Mouse (Mus musculus) hindbrain, embryonic 10.5 days (tissue): ENCODE results near the gene Grm8. TPM values are rescaled to one million over a fixed set of nuclear protein-coding genes. Genes with fewer than 3 reads are reported as not detected.
A peak's percentile ranks its signal among the peaks of the same experiment; 100 is the strongest.

Source experiments
- DNase-seq: peaks from one replicate; pipeline ENCODE4 v3.0.0-alpha.2; 2017; ENCODE audit warnings: low spot score
- H3K27ac ChIP-seq: fragments of 300-500 bp; sonication (generic); 2 replicates; pipeline ENCODE4 v1.5.1; 2016; ENCODE audit warnings: mild to moderate bottlenecking, moderate library complexity
- H3K27me3 ChIP-seq: fragments of 300-500 bp; sonication (generic); 2 replicates; pipeline ENCODE4 v1.6.1; 2016; ENCODE audit warnings: mild to moderate bottlenecking; ENCODE audit not compliant: poor library complexity, insufficient read depth, severe bottlenecking
- H3K36me3 ChIP-seq: fragments of 300-500 bp; sonication (generic); 2 replicates; pipeline ENCODE4 v1.6.1; 2016; ENCODE audit warnings: mild to moderate bottlenecking, moderate library complexity
- H3K4me1 ChIP-seq: fragments of 300-500 bp; sonication (generic); replicated peaks from 2 replicates; pipeline ENCODE4 v1.6.1; 2016; ENCODE audit warnings: mild to moderate bottlenecking
- H3K4me3 ChIP-seq: fragments of 300-500 bp; sonication (generic); 2 replicates; pipeline ENCODE4 v1.5.1; 2016; ENCODE audit warnings: mild to moderate bottlenecking, moderate library complexity
- H3K9me3 ChIP-seq: fragments of 300-500 bp; sonication (generic); 2 replicates; pipeline ENCODE4 v1.6.1; 2016; ENCODE audit warnings: mild to moderate bottlenecking, moderate library complexity
- WGBS: fragments of 180-500 bp; shearing (Covaris S2); methylation state at CpG from one replicate; pipeline ENCODE4 v1.1.7; 2016; 5-methylcytosine and 5-hydroxymethylcytosine counted together
- polyA plus RNA-seq: library from polyadenylated mRNA; unstranded; fragments of >200 nt; fragmentation: Nextera tagmentation; extraction: Ambion mirVana; gene quantifications from 2 replicates; pipeline ENCODE4 v1.2.1, GENCODE M21; 2016

Grm8 gene
- polyA plus RNA-seq, 1 experiment from 2014 or later, result 0.80 TPM

- H3K4me1 ChIP-seq, result no peaks in the 10 kb centered on the region
- no peak for DNase-seq
- WGBS, result 85% methylated on average over 2 of the region's 2 CpGs
- no peaks in the 10 kb centered on the region for H3K9me3 ChIP-seq
- H3K27me3 ChIP-seq, result no peaks in the 10 kb centered on the region
- H3K4me3 ChIP-seq, result no peak overlapping the region
- no peak overlapping the region for H3K27ac ChIP-seq
- no peaks in the 10 kb centered on the region for H3K36me3 ChIP-seq
Observed at GRCm38 (mm10) chr6:27997250-27997649, 137.7 kb downstream of the Grm8 start.

- Histone ChIP-seq H3K27ac (no peak overlapping the region), H3K27me3 (no peaks in the 10 kb centered on the region), H3K9me3 (no peaks in the 10 kb centered on the region), H3K4me1 (no peaks in the 10 kb centered on the region), H3K36me3 (no peaks in the 10 kb centered on the region), H3K4me3 (no peak overlapping the region)
- DNase-seq, result no peak
- 78% methylated on average over 4 of the region's 4 CpGs for WGBS
Observed at GRCm38 (mm10) chr6:27991241-27991640, 143.7 kb downstream of the Grm8 start.

DNA sequence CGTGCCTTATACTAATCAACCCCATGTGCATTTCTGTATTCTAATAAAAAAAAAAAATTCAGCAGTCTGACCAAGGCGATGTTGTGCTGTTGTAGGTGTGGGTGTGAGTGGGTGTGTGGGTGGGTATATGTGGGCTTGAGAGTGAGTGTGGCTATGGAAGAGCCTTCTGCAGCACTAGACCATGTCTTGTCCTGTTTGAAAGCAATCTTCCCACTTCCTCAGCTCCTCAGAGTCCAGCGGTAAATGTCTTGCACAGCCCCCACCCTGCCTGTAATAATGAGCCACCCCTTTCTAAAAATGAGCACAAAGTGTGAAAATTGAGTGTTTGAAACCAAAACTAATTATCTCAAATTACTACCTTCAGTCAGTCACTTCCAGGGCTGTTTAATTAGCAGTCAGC is 152.4 kb downstream of the Grm8 start:
- H3K27me3 ChIP-seq, result no peaks in the 10 kb centered on the region
- 88% methylated on average over 3 of the region's 3 CpGs for WGBS

GRCm38 (mm10) chr6:27982021-27982420 is 153.0 kb downstream of the Grm8 start:
- DNase-seq, result no peak
- H3K36me3 ChIP-seq, result no peaks in the 10 kb centered on the region
- no peak overlapping the region for H3K4me3 ChIP-seq
- H3K27ac ChIP-seq, result no peak overlapping the region
- WGBS, result 28% methylated on average over 1 of the region's 1 CpGs
- H3K9me3 ChIP-seq, result no peaks in the 10 kb centered on the region
- no peaks in the 10 kb centered on the region for H3K4me1 ChIP-seq
- H3K27me3 ChIP-seq, result no peaks in the 10 kb centered on the region

More for the DNA sequence above, 152.4 kb downstream of the Grm8 start:
- Histone ChIP-seq H3K36me3 (no peaks in the 10 kb centered on the region), H3K4me3 (no peak overlapping the region), H3K9me3 (no peaks in the 10 kb centered on the region), H3K27ac (no peak overlapping the region), H3K4me1 (no peaks in the 10 kb centered on the region)
- DNase-seq, result no peak

DNA sequence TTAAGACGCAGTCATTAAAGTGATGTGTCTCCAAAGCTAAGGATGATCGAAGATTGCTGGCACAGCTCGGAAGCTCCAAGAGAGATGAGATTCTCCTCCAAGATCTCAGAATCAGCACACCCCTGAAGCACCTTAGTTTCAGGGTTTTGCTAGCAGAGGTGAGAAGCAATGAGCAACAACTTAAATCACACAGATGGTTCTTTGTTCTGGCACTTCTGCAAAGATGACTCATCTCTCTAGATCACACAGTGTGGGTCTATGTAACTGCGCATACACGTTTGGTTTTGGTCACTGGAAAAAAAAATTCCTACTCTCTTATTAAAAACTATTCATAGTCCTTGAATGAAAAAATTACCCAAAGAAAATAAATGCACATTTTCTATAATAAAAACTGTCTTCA is 157.6 kb downstream of the Grm8 start:
- 94% methylated on average over 5 of the region's 5 CpGs for WGBS
- Histone ChIP-seq H3K4me3 (no peak overlapping the region), H3K9me3 (no peaks in the 10 kb centered on the region), H3K27ac (no peak overlapping the region), H3K4me1 (no peaks in the 10 kb centered on the region), H3K36me3 (no peaks in the 10 kb centered on the region), H3K27me3 (no peaks in the 10 kb centered on the region)
- DNase-seq, result no peak

DNA sequence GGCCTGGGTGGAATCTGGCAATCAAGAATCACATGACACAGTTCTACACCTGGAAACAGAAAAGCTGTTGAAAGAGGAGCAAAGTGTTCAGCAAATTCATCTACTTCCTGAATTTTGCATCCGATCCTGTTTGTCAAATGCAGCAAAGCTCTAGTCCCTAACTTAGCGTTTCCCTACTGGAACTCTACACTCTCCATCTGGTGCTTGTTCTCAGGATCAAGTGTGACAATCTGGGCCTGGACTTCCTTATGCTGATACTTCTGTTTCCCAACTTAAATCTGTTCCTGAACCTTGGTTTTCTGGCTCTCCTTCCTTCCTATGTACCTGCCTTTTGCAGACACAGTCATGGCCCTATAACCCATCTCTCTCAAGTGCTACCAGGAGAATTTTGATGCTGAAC is 166.1 kb downstream of the Grm8 start:
- WGBS, result 86% methylated on average over 2 of the region's 2 CpGs
- Histone ChIP-seq H3K27ac (no peak overlapping the region), H3K4me1 (no peaks in the 10 kb centered on the region), H3K9me3 (no peaks in the 10 kb centered on the region), H3K4me3 (no peak overlapping the region), H3K36me3 (no peaks in the 10 kb centered on the region), H3K27me3 (no peaks in the 10 kb centered on the region)
- no peak for DNase-seq

GRCm38 (mm10) chr6:27967037-27967436 is 167.9 kb downstream of the Grm8 start:
- Histone ChIP-seq H3K4me3 (no peak overlapping the region), H3K9me3 (no peaks in the 10 kb centered on the region), H3K4me1 (no peaks in the 10 kb centered on the region), H3K36me3 (no peaks in the 10 kb centered on the region), H3K27me3 (no peaks in the 10 kb centered on the region), H3K27ac (no peak overlapping the region)
- 89% methylated on average over 3 of the region's 3 CpGs for WGBS
- no peak for DNase-seq

DNA sequence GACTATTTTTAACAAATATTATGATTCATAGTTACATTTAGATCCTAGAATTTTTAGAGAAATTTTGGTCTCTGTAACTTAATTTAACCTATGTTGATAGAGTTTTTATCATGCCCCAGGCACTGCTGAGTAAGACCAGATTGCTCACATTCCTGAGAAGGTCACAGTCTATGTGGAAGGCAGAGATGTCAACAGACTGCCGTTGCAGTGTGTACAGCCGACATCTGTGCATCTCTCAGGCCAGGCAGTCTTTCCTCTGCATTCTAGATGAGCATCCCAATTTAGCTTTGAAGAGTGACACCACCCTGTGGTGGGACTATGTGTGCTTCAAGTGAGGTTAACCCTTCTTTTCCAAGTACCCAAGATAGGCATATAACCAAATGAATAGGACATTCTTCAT is 169.7 kb downstream of the Grm8 start:
- no peaks in the 10 kb centered on the region for H3K36me3 ChIP-seq
- H3K4me1 ChIP-seq, result no peaks in the 10 kb centered on the region
- H3K27me3 ChIP-seq, result no peaks in the 10 kb centered on the region
- DNase-seq, result no peak
- H3K27ac ChIP-seq, result no peak overlapping the region
- 53% methylated on average over 2 of the region's 2 CpGs for WGBS
- no peaks in the 10 kb centered on the region for H3K9me3 ChIP-seq
- no peak overlapping the region for H3K4me3 ChIP-seq

DNA sequence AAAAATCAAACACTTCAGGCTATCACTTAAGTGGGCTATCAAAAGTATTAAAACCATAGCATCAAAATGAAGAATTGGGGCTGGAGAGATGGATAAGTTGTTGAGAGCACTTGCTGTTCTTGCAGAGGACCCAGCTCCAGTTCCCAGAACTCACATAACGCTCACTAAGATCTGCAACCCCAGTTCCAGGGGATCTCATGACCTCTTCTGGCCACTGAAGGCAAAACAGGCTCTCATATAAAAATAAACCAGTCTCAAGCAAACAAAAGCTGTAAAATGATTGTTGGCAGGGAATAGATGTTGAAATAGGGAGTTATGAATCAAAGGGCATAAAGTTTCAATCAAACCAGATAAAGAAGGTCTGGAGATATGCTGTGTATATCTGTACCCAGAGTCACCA is 171.1 kb downstream of the Grm8 start:
- H3K36me3 ChIP-seq, result no peaks in the 10 kb centered on the region
- no peaks in the 10 kb centered on the region for H3K4me1 ChIP-seq
- no peak overlapping the region for H3K4me3 ChIP-seq
- DNase-seq, result no peak
- no peaks in the 10 kb centered on the region for H3K27me3 ChIP-seq
- no peaks in the 10 kb centered on the region for H3K9me3 ChIP-seq
- WGBS, result 79% methylated on average over 1 of the region's 1 CpGs
- no peak overlapping the region for H3K27ac ChIP-seq

DNA sequence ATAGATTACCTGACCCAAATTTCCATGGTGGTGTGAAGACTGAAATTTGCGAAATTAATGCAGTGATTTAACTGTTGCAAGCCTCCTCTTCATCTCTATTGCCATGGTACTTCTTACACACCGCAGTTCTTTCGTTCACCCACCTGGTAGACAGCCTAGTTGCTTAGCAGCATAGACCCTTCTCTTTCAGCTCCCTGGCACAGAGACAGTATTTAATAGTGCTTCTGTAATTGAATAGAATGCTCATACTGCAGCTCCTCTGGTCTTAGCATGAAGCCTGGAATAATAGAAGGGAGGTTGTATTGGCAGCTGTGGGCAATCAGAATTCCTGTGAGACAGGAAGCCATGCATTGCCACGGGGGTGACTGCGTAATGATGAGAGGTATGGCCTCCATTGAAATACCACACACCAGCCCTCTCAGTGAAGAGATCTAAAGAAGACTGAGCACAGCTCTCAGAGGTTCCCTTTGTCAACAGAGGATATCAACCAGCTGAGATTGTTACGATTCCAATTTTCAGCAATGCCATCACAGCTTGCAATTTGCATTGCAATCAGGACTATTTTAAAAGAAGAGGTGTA is 178.6 kb downstream of the Grm8 start:
- Histone ChIP-seq H3K36me3 (no peaks in the 10 kb centered on the region), H3K4me1 (no peaks in the 10 kb centered on the region), H3K27me3 (no peaks in the 10 kb centered on the region), H3K9me3 (no peaks in the 10 kb centered on the region), H3K27ac (no peak overlapping the region), H3K4me3 (no peak overlapping the region)
- no peak for DNase-seq
- WGBS, result 83% methylated on average over 6 of the region's 6 CpGs

GRCm38 (mm10) chr6:27951433-27951832 is 183.5 kb downstream of the Grm8 start:
- WGBS, result 76% methylated on average over 5 of the region's 5 CpGs
- Histone ChIP-seq H3K9me3 (no peaks in the 10 kb centered on the region), H3K27ac (no peak overlapping the region)

GRCm38 (mm10) chr6:27928058-27928457 is 206.9 kb downstream of the Grm8 start:
- no peaks in the 10 kb centered on the region for H3K4me1 ChIP-seq
- no peak for DNase-seq
- WGBS, result 77% methylated on average over 3 of the region's 3 CpGs

More at GRCm38 (mm10) chr6:27951433-27951832, 183.5 kb downstream of the Grm8 start:
- no peak for DNase-seq
- Histone ChIP-seq H3K36me3 (no peaks in the 10 kb centered on the region), H3K4me3 (no peak overlapping the region), H3K27me3 (no peaks in the 10 kb centered on the region), H3K4me1 (no peaks in the 10 kb centered on the region)

DNA sequence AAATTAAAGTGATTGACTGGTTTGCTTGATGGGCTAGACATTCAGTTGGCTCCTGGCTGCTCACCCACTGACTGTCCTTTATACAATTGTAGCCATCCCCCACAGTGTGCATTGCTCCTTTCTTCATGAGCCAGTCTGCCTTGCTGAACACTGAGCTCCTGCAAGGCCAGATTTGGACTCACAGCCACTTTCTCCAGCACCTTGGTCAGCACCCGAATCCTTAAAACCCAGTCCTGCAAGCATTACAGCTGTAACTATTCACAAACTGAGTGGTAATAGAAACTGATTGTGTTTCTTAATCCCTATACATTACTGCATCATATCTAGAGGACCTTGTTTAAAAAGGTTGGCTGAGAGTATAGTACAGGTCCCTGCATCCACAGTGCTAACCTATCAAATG is 221.7 kb downstream of the Grm8 start:
- Histone ChIP-seq H3K36me3 (no peaks in the 10 kb centered on the region), H3K9me3 (peaks cover 11% of the 10 kb centered on the region), H3K4me3 (no peak overlapping the region), H3K4me1 (no peaks in the 10 kb centered on the region), H3K27me3 (no peaks in the 10 kb centered on the region), H3K27ac (no peak overlapping the region)
- DNase-seq, result peak; percentile 9
- WGBS, result 61% methylated on average over 1 of the region's 1 CpGs

More at GRCm38 (mm10) chr6:27928058-27928457, 206.9 kb downstream of the Grm8 start:
- H3K4me3 ChIP-seq, result no peak overlapping the region
- no peak overlapping the region for H3K27ac ChIP-seq
- no peaks in the 10 kb centered on the region for H3K27me3 ChIP-seq
- H3K9me3 ChIP-seq, result no peaks in the 10 kb centered on the region
- H3K36me3 ChIP-seq, result no peaks in the 10 kb centered on the region

DNA sequence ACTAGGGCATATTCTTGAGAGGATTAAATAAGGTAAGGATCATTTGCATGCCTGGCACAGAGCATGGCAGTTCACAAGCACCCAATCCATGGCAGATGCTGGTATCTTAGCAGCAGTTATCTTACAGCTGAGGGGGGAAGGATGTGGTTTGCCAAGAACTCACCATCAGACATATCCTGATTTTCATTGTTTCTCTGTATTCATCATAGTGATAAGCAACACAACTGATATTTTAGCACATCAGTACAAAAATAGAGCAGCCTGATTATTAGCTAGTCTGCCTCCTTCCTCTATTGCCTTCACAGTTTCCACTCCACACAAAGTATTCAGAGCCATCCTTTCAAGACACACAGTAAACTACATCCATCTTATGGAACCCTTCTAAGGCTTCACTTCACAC is 230.6 kb downstream of the Grm8 start:
- no peak for DNase-seq

More for the DNA sequence above, 230.6 kb downstream of the Grm8 start:
- H3K27ac ChIP-seq, result no peak overlapping the region
- no peak overlapping the region for H3K4me3 ChIP-seq
- no peaks in the 10 kb centered on the region for H3K4me1 ChIP-seq
- no peaks in the 10 kb centered on the region for H3K27me3 ChIP-seq
- no peaks in the 10 kb centered on the region for H3K36me3 ChIP-seq
- H3K9me3 ChIP-seq, result 0 out of 2 replicates have a peak, but pooled peaks cover under 1% of the 10 kb centered on the region
